Mouse (Mus musculus): Measurements from ENCODE around the gene Rbm7. TPM values are rescaled to one million over a fixed set of nuclear protein-coding genes. Genes with fewer than 3 reads are reported as not detected.
"Not testable (repeated sequence)": the region's sequence is repeated elsewhere in the genome, so short reads cannot be mapped to it uniquely, and the experiment has no call there.

Gene Rbm7
- total RNA-seq (2021): 64.6 and 70.8 TPM in 2 replicates
- long read RNA-seq, transcript Rbm7-204 (6 exons, 1,867 nt): minor isoform, 16 of 71 reads
- long read RNA-seq, transcript Rbm7-201 (5 exons, 1,773 nt): major isoform, 45 of 71 reads
- long read RNA-seq, partial matches to known transcripts: 3 of 71 reads
- long read RNA-seq, other reads (novel, unspliced or antisense): 6 of 71 reads

DNA sequence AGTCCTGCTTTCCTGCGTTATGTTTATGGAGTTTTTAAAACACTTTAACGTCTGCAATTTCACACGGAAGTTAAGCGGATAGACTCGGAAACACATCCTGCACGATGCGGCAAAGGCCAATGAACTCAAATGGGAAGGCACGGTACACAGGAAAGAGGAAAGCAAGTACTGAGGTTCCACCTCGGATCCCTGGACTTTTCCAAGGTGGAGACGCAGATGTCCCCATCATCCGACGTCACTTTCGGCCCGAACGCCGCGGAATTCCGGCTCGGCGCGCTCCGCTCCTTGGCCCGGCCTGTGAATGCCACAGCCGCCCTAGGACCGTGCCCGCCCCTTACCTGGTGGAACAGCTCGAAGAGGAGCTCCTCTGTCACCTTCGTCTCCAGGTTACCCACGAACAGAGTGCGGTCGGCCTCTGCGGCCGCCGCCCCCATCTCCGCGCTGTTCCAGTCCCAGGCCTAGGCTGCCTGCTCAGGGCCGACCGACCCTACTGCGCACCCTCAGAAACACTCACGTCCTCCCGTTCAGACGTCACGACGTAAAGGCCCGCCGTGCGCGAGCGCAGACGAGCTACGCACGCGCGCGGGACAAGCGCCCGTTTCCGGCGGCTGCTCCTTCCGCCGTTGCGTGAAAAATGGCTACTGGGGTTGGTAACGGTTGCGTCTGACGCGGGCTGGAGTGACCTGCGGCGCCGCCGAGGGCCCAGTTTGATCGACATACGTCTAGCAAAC, at the start of gene Rbm7, which contains the start of gene Gm5617:
Gene Rbm7, minus strand, starts transcription at position 483 of the 731 bp plus-strand sequence.
Gene Gm5617, plus strand, starts transcription at position 626 of the 731 bp plus-strand sequence.
- DNase-seq: peak; percentile 94

DNA sequence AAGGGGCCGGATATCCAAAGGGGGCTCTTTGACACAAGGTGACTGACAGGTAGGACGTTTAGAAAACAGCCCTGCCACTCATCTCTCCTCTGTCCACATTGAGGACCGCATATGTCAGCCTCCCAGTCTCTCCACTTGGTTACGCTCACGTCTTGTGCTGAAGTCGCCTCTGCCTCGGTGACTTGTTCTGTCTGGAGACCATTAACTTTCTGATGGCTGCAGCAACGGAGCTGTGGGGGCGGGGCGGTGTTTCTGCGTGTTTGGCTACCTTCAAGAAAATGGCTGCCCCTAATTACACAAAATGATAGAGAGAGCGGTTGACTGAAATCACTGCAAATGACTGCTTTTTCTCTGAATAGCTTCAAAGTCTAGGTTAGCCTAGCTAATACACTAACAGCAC, 43.6 kb upstream of the Rbm7 start:
- peak; percentile 2 for DNase-seq

DNA sequence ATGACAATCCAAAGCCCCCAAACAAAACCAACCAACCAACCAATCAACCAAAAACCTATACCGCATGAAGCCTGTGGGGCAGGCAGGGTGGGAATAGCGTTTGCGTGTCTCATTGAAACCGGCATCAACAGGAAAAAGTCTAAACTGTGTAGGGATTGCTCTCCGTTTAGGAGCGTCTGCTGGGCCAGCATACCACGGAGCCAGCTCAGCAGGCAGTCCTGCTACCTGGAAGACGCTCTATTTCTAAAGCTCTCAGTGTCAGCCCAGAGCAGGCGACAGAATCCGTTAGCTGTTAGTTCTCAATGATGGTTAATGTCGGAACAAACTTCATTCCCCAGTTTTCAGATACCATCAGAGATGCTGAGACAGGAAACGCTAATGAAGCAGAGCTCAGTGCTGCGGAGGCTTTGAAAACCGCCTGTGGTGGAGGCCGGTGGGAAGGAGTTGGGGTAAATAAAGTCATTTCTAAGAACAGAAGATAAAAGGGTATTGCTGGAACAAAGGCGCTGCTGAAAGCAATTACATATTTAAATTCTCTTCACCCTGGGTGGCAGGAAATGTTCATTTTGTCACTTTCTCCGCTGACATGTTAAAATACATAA, 43.0 kb upstream of the Rbm7 start:
- no peak for DNase-seq

DNA sequence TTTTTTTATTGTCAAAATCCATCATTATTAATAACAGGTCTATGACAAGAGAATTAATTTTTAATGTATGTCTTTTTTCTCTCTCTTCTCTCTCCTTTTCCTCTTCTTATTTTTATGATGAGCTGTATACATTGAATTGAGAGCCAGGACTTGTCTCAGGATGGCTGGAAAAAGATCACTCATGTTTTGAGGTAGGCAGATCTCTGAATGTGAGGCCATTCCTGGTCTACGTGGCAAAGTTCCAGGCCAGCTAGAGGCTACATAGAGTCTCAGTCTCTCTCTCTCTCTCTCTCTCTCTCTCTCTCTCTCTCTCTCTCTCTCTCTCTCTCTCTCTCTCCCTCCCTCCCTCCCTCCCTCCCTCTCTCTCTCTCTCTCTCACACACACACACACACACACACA, 42.5 kb upstream of the Rbm7 start:
- DNase-seq: not testable (repeated sequence)

DNA sequence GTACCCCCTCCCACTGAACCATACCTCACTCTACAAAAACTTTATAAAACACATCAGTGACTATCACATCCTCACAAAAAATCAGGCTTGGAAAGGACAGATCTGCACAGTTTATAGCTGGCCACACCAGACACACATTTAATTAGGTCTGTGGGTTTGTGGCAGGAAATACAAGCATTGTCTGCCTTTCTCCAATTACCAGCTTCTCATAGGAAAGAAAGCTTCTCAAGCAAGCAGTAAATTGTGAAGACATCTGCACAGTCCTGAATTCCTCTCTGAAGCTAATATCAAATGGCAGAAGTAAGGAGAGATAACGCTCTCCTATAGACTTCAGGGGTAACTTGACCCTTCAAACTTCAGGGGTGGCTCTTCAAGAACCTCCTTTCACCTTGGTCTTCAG, 41.3 kb upstream of the Rbm7 start:
- no peak for DNase-seq

DNA sequence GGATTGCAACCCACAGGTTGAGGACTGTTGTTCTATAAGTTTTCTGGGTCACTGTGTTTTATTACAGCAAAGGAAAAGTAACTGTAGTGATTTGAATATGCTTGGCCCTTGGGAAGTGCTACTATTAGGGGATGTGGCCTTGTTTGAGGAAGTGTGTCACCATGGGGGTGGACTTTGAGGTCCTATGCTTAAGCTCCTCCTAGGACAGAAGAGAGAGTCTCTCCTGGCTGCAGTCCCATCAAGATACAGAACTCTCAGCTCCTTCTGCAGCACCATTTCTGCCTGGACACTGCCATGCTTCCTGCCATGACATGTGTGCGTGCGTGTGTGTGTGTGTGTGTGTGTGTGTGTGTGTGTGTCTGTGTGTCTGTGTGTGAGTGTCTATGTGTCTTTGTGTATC, 37.6 kb upstream of the Rbm7 start:
- DNase-seq: no peak

DNA sequence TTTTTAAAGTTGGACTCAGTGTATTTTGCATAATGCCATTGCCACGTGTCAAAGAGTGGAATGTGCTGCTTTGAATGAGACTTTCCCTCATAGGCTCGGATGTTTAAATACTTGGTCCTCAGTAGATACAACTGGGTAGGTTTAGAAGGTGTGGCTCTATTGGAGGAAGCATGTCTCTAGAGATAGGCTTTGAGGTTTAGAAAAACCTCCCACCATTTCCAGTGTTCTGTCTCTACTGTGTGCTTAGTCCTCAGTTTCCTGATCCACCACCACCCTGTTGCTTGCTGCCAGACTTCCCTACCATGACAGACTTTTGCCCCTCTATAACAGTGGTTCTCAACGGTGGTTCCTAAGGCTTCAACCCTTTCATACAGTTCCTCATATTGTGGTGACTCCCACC, 37.1 kb upstream of the Rbm7 start:
- DNase-seq: no peak

DNA sequence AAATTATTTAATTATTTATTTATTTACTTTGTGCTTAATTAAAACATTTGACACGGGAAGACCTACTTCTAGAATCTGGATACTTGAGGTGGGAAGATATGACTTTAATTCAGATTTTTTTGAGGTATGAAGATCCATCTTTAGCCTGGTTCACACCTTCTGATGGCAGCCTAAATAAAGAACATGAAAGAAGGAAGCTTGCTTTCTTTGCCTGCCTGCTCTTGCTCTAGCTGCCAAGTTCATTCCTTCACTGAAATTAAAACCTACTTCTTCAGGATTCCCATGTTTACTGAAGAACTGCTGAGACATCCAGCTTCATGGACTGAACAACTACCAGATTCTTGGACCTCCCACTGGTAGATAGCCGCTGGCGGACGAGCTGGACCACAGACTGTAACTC, 36.2 kb upstream of the Rbm7 start:
- no peak for DNase-seq

DNA sequence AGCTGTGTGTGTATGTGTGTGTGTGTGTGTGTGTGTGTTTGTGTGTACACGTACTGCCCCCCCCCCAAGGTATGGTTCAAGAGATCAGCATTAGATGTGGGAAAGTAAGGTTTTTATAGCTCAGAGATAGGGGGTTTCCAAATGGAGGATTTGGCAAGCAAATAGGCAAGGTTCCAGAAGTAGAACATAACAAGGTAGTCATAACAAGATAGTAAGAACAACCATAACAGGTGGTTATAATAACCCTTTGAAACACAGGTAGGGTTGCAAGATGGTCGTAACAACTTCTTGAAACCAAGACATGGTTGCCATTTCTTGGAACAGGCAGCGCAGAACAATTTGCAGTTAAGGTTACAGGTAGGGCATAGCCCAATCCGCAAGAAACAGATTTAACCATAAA, 31.4 kb upstream of the Rbm7 start:
- DNase-seq: no peak

DNA sequence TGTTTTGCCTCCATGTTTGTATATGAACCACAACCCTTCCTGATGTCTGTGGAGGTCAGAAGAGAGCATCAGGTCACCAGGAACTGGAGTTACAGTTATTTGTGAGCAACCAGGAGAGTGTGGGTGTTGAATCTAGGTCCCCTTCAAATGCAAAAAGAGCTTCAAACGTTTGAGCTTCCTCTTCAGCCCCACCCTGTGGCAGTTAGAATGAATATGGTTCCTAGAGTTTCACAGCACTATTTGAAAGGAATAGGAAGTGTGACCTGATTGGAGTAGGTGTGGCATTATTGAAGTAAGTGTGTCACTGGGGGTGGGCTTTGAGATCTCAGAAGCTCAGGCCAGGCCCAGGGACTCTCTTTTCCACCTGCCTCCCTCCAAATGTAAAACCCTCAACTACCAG, 30.5 kb upstream of the Rbm7 start:
- no peak for DNase-seq

DNA sequence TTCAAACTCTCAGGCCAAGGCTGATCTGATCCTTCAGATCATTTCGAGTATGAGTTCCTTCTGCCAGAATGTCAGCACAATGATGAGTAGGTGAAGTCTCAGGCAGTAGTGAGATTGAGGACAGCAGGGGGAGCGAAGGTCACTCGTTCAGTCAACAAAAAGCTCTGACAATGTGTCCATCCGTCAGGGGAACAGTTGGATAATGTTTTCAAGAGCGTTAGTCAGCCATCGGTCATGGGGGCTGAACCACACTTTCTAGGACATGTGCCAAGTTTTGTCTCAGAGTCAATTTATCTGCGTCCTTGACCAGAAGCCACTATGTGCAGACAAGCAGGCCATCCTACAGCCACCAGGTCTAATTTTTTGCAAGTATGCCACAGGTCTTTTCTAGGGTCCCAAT, 25.3 kb upstream of the Rbm7 start:
- not testable (repeated sequence) for DNase-seq

DNA sequence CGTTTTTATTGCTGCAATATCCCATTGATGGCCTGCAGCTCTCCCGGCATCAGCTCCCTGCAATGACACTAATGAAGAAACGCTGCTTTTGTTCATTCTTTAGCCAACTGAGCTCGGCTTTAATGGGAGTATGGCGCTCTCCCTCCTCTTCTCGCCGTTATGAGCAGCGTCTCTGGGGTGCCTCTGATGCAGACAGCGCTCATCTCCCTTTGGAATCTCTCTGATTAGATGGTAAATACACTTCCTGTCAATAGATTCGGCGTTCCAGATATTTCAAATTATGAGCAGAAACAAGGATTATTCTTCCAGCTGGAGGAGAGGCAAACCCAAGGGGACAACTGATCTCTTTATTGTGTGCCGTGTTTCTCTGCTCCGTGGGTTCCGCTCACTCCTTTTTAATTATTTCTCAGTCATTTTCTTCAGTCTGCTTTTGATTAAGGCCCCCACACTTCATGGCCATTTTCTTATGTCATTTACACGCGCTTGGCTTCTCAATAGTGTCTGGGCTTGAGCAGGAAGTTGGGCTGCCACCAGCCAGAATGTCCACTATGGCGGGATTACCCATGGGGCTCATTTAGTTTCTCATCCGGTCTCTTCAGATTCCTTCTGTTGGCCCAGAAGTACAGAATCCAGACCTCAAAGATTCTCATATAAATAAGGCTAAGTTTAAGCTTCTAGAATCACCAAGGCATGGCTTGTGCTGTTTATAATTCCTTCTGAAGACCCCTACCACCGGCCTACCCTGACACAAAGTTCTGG, 22.5 kb upstream of the Rbm7 start:
- no peak for DNase-seq

DNA sequence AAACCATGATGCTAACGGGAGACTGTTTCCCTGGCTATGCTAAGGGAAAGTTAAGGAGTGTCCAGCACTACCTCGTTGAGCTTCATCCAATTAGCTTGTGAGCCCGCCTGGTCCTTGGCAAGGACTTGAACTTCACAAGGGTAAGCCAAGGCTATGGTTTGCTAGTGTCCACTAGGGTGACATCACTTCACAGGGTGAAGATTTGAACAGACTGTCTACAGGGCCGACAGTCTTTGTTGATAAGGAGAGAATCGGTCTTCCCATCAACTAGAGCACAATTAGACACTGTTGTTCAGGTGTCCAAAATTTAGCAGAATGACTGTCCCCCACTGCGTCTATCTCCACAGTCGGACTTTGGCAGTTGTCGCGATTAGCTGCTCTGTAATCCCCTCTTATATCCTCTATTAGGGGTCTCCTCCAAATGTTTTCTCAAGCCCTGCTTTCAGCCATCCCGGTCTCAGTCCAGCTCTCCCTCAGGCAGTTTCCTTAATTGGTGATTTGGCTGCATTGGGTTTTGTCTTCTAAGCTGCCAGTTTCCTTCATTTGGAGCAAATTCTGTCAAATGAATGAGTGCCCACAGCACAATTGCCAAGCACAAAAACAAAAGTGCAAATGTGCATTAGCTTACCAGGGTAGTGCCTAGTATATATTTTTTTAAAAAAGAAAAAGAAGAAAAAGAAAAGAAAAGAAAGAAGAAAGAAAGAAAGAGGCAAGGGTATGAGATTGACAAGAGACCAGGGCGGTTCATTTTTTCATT, 21.7 kb upstream of the Rbm7 start:
- no peak for DNase-seq

DNA sequence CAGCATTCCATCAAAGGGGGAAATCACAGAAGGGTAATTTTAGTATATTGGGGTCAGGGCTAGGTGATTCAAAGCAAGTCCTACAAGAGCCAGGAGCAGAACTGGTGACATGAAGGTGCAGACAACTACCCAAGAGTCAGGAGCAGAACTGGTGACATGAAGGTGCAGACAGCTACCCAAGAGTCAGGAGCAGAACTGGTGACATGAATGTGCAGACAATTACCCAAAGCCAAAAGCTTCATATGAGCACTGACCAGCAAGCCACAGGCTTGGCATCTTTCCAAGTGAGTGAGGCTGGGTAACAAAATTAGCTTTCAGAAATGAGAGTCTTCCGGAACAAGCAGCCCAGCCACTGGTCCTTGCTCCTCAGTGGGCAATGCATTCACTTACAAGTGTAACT, 20.2 kb upstream of the Rbm7 start:
- peak; percentile 3 for DNase-seq

DNA sequence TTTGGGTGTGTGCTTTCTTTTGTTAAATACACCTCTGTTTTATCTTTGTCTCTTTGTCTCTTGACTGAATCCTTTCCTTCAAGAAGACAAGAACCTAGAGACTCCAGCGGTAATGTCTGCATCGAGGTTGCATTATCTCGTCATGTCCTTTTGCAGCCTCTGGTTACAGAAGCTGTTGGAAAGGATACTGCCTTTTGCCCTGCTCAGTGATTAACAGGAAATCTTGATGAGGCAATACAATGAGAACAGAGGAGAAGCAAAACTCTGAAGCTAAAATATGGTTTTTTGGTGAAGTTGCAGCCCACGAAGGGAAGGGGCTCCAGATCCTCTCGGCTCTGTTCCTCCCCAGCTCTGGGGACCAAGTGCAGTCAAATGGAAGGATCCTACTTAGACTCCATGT, 15.0 kb upstream of the Rbm7 start:
- DNase-seq: no peak

DNA sequence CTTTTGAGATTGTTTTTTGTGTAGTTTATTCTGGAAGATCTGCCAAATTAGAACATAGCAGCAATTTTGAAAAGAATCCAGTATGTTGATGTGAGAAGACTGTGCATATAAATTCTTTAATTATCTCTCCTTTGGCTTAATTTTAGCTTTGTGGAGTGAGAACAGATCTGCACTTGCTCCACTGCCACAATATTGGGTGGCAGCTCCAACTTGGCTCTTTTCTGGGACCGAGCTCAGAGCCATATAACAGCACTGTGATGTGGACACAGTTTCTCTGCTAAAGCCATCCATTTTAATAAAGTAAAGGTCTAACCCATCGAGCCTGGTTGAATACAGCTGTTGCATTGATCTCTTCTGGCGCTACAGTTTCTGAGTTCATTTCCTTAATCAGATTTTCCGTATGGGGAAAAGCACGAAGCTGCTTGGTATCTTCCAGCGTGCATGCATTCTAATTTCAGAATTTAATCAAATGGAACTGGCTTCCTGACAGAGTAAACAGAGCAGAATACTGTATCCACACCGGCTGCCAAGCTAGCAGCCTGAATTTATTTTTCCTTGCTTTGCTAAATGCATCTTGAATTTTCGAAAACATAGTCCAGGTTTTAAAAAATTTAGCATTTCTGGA, 9.8 kb upstream of the Rbm7 start:
- DNase-seq: no peak

DNA sequence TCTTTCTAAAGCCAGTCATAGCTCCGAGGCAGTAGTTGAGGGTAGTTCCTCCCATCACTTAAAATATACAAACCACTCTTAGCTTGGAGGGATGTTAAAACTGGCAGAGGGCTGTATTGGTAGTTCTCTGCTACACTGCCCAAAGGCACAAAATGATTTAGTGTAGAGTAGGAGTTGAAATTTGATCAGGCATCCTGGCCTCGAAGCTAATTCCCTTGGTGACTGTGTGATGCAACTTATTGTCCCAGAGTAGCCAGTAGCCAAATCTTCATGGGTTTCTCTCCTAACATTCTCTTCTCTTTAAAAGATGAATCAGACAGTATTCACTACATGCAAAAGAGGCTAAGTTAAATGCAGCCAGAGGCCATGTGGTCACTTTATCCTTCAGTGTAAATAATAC, 7.9 kb upstream of the Rbm7 start:
- DNase-seq: no peak

DNA sequence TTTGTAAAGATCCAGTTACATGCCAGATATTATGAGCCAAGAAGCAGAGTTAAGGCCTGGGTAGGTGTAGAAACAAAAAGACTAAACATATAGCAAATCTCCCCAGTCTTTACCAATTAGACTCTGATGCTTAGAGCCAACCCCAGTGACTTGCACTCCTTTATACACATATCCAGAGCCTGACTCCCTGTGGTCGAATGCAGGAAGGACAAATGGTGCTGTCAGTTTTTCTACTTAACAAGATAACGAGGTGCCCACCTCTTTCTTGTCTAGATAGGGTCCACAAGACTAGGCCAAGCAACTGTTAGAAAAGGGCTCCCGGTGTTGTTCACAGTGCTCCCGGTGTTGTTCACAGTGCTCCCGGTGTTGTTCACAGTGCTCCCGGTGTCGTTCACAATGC, 6.1 kb upstream of the Rbm7 start:
- DNase-seq: no peak

DNA sequence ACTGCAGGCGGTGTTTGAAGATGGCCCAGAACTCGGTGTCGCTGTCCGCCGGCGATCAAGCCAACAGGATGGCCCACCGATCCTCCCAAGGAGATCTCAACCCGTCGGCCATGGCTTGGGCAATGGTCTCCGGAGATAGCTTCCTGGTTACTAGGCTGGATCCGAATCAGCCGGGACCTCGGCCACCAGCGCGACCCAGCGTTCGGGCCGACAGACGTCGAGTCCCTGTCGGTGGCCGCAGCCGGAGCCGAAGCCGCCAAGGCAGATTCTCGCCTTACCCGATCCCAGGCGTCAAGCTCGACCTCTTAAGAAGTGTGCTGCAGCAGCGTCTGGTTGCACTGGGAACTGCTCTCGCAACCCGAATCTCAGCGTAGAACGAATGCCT, 441 bp upstream of the Rbm7 start:
- no peak for DNase-seq

DNA sequence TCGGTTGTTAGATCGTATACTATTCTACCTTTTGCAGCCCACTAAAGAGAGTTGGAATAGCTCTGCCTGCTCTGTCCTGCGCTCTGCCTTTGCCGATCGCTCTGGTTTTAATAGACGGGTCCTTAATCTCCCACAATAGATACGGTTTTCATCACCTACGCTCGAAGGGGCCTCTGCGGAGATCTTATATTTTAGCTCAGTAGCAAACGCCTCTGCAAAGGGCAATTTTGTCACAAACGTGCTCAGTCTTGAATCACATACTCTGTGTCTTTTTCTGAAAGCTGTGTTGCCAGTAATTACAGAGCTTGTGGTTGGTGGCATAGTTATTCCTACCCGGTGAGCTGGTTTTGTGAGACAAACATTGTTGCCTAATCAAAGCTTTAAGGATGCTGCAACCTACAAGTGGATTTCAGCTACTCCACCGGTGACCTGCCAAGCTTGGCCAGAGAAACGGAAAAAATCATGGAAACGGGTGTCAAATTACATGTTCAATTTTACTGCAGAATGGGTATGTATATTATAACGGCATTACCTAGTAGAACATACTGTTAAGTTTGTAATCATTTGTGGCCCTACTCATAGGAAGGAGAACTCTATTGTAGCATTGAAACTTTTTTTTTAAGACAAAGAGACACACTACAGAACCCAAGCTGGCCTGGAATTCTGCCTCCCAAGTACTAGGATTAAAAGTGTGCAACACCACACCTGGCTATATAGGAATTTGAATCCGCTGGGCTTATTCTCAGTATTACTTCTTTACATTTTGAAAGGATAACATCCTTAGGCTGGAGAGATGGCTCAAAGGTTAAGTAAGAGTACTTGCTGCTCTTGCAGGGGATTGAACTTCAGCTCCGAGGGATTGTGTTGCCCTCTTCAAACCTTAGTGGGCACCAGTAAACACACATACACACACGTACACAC, 13.6 kb downstream of the Rbm7 start:
- DNase-seq: no peak

Data from adrenal gland, postnatal 25 days (tissue).